Mouse (Mus musculus): ENCODE data around the gene Tmem139. TPM values are rescaled to one million over a fixed set of nuclear protein-coding genes. Genes with fewer than 3 reads are reported as not detected.

Tmem139 gene
- polyA plus RNA-seq, 1 experiment from 2014 or later = not detected

DNA sequence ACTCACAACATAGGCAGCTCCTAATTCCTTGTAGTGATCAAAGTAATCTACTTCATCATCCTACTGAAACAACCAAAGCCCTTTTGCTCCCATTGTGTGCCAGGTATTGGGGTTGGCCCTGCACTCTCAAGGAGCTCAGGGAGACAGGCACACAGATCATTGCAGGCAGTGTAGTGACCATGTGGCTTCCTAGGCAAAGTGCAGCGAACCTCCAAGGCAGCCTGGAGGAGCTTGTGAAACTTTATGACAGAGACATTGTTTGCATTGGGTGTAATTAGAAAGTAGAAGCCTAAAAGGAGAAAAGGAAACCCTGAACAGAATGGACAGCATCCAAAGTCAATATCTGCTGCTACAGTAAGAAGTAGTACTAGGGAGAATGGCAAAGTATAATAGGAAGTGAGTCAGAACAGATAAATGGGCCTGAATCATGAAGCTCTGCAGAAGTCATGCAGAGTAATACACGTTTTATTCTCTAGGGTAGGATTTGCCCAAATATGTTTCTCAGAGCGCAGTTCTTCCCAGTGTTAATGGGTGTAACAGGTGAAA, 33.9 kb downstream of the Tmem139 start:
- WGBS = 82% methylated on average over 3 of the region's 3 CpGs

DNA sequence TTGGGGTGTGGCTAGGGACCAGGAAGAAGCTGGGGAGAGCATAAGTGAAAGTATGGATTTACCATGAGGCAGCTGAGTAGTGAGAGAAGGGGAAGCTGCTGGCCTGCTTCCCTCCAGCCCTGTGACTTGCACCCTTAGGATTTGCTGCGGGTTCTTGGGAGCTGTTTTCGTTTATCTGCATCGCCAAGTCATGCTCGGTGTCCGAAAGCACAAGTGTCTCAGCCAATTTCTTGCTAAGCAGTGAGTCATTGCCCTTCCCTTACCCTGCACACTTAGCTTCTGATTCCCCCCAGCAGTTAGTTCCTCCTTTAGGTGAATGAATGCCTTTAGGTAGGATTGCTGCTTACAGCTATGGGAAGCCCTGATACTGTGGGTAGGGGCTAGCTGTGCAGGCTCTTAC, 37.6 kb downstream of the Tmem139 start:
- Histone ChIP-seq H3K27ac (ENCODE audit: low read depth, low read length) (no peak overlapping the region), H3K36me3 (ENCODE audit: control insufficient read depth, insufficient read depth, low read length) (no peaks in the 10 kb centered on the region; the same call in 1 of the 2 replicates), H3K9me3 (ENCODE audit: control insufficient read depth, low read length) (no peaks in the 10 kb centered on the region), H3K4me3 (ENCODE audit: low read depth, low read length) (no peak overlapping the region), H3K27me3 (ENCODE audit: control insufficient read depth, insufficient read depth, low read length) (no peaks in the 10 kb centered on the region), H3K9ac (ENCODE audit: low read length) (no peak overlapping the region), H3K4me2 (ENCODE audit: low read depth, low read length, severe bottlenecking) (no peak overlapping the region), H3K4me1 (replicated peaks; ENCODE audit: control insufficient read depth, insufficient read depth, low read length) (no peaks in the 10 kb centered on the region)
- WGBS = 94% methylated on average over 5 of the region's 5 CpGs
- DNase-seq (ENCODE audit: low spot score) = no peak
- ATAC-seq (replicated peaks; ENCODE audit: low FRiP score) = no peak

More for the DNA sequence above, 33.9 kb downstream of the Tmem139 start:
- no peak for DNase-seq (ENCODE audit: low spot score)
- no peak overlapping the region for H3K4me3 ChIP-seq (ENCODE audit: low read depth, low read length)
- no peaks in the 10 kb centered on the region; the same call in 1 of the 2 replicates for H3K36me3 ChIP-seq (ENCODE audit: control insufficient read depth, insufficient read depth, low read length)
- no peak overlapping the region for H3K27ac ChIP-seq (ENCODE audit: low read depth, low read length)
- H3K9ac ChIP-seq (ENCODE audit: low read length) = no peak overlapping the region
- no peaks in the 10 kb centered on the region for H3K9me3 ChIP-seq (ENCODE audit: control insufficient read depth, low read length)
- no peaks in the 10 kb centered on the region for H3K27me3 ChIP-seq (ENCODE audit: control insufficient read depth, insufficient read depth, low read length)
- no peak for ATAC-seq (replicated peaks; ENCODE audit: low FRiP score)
- no peak overlapping the region for H3K4me2 ChIP-seq (ENCODE audit: low read depth, low read length, severe bottlenecking)
- H3K4me1 ChIP-seq (replicated peaks; ENCODE audit: control insufficient read depth, insufficient read depth, low read length) = no peaks in the 10 kb centered on the region

DNA sequence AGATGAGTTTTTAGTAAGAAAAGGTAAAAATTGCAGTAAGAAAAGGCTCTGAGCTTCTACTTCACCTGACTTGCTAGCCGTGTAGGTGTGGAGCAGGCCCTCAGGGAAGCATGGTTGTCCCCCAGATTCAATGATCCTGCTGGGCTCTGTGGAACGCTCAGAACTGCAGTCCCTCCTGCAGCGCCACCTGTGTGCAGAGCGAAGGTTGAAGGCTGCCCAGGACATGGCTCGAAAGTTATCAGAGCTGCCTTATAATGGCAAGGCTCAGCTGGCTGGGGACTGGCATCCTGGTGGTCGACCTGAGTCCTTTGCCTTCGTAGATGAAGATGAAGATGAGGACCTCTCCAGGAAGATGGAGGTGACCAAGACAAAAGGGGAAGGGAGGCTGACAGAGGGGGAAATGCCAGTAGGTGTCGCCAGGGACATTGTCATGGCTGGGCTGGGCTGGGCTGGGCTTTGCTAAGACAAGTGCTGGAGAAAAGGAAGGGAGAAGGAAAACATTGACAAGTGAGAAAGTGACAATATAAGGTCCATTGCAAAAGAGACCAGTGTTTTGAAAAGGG, 48.1 kb downstream of the Tmem139 start:
- Histone ChIP-seq H3K4me3 (ENCODE audit: low read depth, low read length) (no peak overlapping the region), H3K4me2 (ENCODE audit: low read depth, low read length, severe bottlenecking) (no peak overlapping the region), H3K36me3 (ENCODE audit: control insufficient read depth, insufficient read depth, low read length) (no peaks in the 10 kb centered on the region; the same call in 1 of the 2 replicates), H3K9me3 (ENCODE audit: control insufficient read depth, low read length) (no peaks in the 10 kb centered on the region), H3K27ac (ENCODE audit: low read depth, low read length) (no peak overlapping the region), H3K9ac (ENCODE audit: low read length) (no peak overlapping the region), H3K27me3 (ENCODE audit: control insufficient read depth, insufficient read depth, low read length) (no peaks in the 10 kb centered on the region), H3K4me1 (replicated peaks; ENCODE audit: control insufficient read depth, insufficient read depth, low read length) (no peaks in the 10 kb centered on the region)
- 41% methylated on average over 8 of the region's 8 CpGs for WGBS
- no peak for ATAC-seq (replicated peaks; ENCODE audit: low FRiP score)
- no peak for DNase-seq (ENCODE audit: low spot score)

GRCm38 (mm10) chr6:42310427-42311053, 48.8 kb downstream of the Tmem139 start:
- Histone ChIP-seq H3K27me3 (ENCODE audit: control insufficient read depth, insufficient read depth, low read length) (no peaks in the 10 kb centered on the region), H3K4me1 (replicated peaks; ENCODE audit: control insufficient read depth, insufficient read depth, low read length) (no peaks in the 10 kb centered on the region), H3K9me3 (ENCODE audit: control insufficient read depth, low read length) (no peaks in the 10 kb centered on the region), H3K27ac (ENCODE audit: low read depth, low read length) (no peak overlapping the region), H3K9ac (ENCODE audit: low read length) (no peak overlapping the region), H3K4me2 (ENCODE audit: low read depth, low read length, severe bottlenecking) (no peak overlapping the region), H3K36me3 (ENCODE audit: control insufficient read depth, insufficient read depth, low read length) (no peaks in the 10 kb centered on the region; the same call in 1 of the 2 replicates), H3K4me3 (ENCODE audit: low read depth, low read length) (no peak overlapping the region)
- 91% methylated on average over 2 of the region's 2 CpGs for WGBS
- no peak for DNase-seq (ENCODE audit: low spot score)
- no peak for ATAC-seq (replicated peaks; ENCODE audit: low FRiP score)

Other genes starting within 250 kb of the Tmem139 start
- not detected in 2 replicates for gene Sva, start 223.6 kb upstream of the Tmem139 start, polyA plus RNA-seq (2014; fragmentation: Nextera tagmentation; extraction: Ambion mirVana)
- gene Tas2r139, start 121.0 kb upstream of the Tmem139 start, polyA plus RNA-seq (2014; fragmentation: Nextera tagmentation; extraction: Ambion mirVana) = not detected in 2 replicates
- gene Tas2r144, start 46.6 kb upstream of the Tmem139 start, polyA plus RNA-seq (2014; fragmentation: Nextera tagmentation; extraction: Ambion mirVana) = not detected in 2 replicates
- 15.2 and 18.4 TPM in 2 replicates for gene Gstk1, start 16.0 kb upstream of the Tmem139 start, polyA plus RNA-seq (2014; fragmentation: Nextera tagmentation; extraction: Ambion mirVana)
- 75.6 and 77.5 TPM in 2 replicates for gene Casp2, start 3.0 kb downstream of the Tmem139 start, polyA plus RNA-seq (2014; fragmentation: Nextera tagmentation; extraction: Ambion mirVana)
- 1.4 and 2.0 TPM in 2 replicates for gene Clcn1, start 24.7 kb downstream of the Tmem139 start, polyA plus RNA-seq (2014; fragmentation: Nextera tagmentation; extraction: Ambion mirVana)
- gene Fam131b, start 62.7 kb downstream of the Tmem139 start, polyA plus RNA-seq (2014; fragmentation: Nextera tagmentation; extraction: Ambion mirVana) = 2.8 and 3.0 TPM in 2 replicates
- 86.1 and 90.0 TPM in 2 replicates for gene Zyx, start 87.7 kb downstream of the Tmem139 start, polyA plus RNA-seq (2014; fragmentation: Nextera tagmentation; extraction: Ambion mirVana)
- 0.24 and 0.27 TPM in 2 replicates for gene Epha1, start 111.3 kb downstream of the Tmem139 start, polyA plus RNA-seq (2014; fragmentation: Nextera tagmentation; extraction: Ambion mirVana)
- not detected in 2 replicates for gene Tas2r143, start 138.3 kb downstream of the Tmem139 start, polyA plus RNA-seq (2014; fragmentation: Nextera tagmentation; extraction: Ambion mirVana)
- not detected in 2 replicates for gene Tas2r135, start 143.5 kb downstream of the Tmem139 start, polyA plus RNA-seq (2014; fragmentation: Nextera tagmentation; extraction: Ambion mirVana)
- gene Tas2r126, start 172.6 kb downstream of the Tmem139 start, polyA plus RNA-seq (2014; fragmentation: Nextera tagmentation; extraction: Ambion mirVana) = not detected in 2 replicates
- gene Olfr458, start 203.2 kb downstream of the Tmem139 start, polyA plus RNA-seq (2014; fragmentation: Nextera tagmentation; extraction: Ambion mirVana) = not detected in 2 replicates
- not detected in 2 replicates for gene Olfr457, start 214.4 kb downstream of the Tmem139 start, polyA plus RNA-seq (2014; fragmentation: Nextera tagmentation; extraction: Ambion mirVana)
- not detected in 2 replicates for gene Olfr456, start 225.2 kb downstream of the Tmem139 start, polyA plus RNA-seq (2014; fragmentation: Nextera tagmentation; extraction: Ambion mirVana)

Data from forebrain, embryonic 11.5 days (tissue).